Mouse (Mus musculus) spleen, adult 2 months (tissue): ENCODE measurements around the gene Slc9a2.

Experiments
- CTCF ChIP-seq: fragments of 200-500 bp; IDR thresholded peaks from 2 replicates; pipeline ENCODE4 v1.5.1; 2011; ENCODE audit warnings: mild to moderate bottlenecking, inconsistent platforms; ENCODE audit not compliant: insufficient read depth, insufficient read length, insufficient replicate concordance; ENCODE audit errors: extremely low read depth
- POLR2A ChIP-seq: fragments of 200-500 bp; IDR thresholded peaks from 2 replicates; pipeline ENCODE4 v1.6.1; 2011; ENCODE audit warnings: low read depth, low read length, inconsistent platforms

DNA sequence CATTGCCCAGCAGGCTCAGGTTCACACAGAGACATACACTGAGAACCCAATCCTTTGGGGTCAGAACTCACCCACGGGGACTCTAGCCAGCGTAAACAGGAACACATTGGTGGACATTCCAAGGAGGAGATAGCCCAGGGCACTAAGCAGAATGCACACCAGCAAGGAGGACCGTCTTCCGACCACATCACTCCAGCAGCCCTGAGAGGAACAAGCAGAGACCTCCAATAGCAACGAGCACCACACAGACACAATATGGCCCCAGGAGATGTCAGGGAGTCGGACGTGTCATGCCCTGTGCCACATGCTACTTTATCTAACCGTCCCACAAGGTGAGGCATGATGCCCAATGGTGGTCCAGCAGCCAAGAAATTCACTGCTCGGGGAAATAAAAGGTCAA, 103.9 kb downstream of the Slc9a2 start:
- TF ChIP-seq CTCF (no peak), POLR2A (no peak)
